Mouse (Mus musculus): ENCODE measurements around the gene Wfdc15a. TPM values are rescaled to one million over a fixed set of nuclear protein-coding genes. Genes with fewer than 3 reads are reported as not detected.

Wfdc15a gene
- total and polyA plus RNA-seq, 3 experiments = not detected

- no peaks in the 10 kb centered on the region for H3K9me3 ChIP-seq (replicated peaks; ENCODE audit: insufficient read depth, low read length)
- H3K27me3 ChIP-seq (ENCODE audit: control insufficient read depth in 1 of 2, insufficient read depth in 2 of 2, low read length in 2 of 2) = peaks cover 15 to 20% of the 10 kb centered on the region in 2 experiments
- H3K79me2 ChIP-seq (ENCODE audit: control insufficient read depth, insufficient read depth, low read length, poor library complexity) = no peaks in the 10 kb centered on the region
- TF ChIP-seq MXI1 (IDR thresholded peaks at IDR 0.05; ENCODE audit: low read depth, low read length) (no peak), ELF1 (IDR thresholded peaks at IDR 0.05; ENCODE audit: low read depth, low read length) (no peak), CHD1 (IDR thresholded peaks at IDR 0.05; ENCODE audit: low read depth, low read length) (no peak), POLR2AphosphoS2 (IDR thresholded peaks at IDR 0.05; ENCODE audit: low read length) (no peak), MYB (IDR thresholded peaks at IDR 0.05; ENCODE audit: low read depth, low read length) (no peak), TAL1 (IDR thresholded peaks at IDR 0.05; ENCODE audit: low read length) (no peak), USF2 (IDR thresholded peaks at IDR 0.05; ENCODE audit: borderline replicate concordance in 1 of 2, insufficient read depth in 1 of 2, low read depth in 1 of 2, low read length in 2 of 2) (no peak), JUND (IDR thresholded peaks at IDR 0.05; ENCODE audit: low read depth, low read length) (no peak), TCF12 (IDR thresholded peaks at IDR 0.05; ENCODE audit: low read depth, low read length) (no peak), MEF2A (IDR thresholded peaks at IDR 0.05; ENCODE audit: extremely low read depth, insufficient replicate concordance, low read depth, low read length, poor library complexity, severe bottlenecking) (no peak), ETS1 (IDR thresholded peaks at IDR 0.05; ENCODE audit: low read depth, low read length) (no peak), CTCF (IDR thresholded peaks at IDR 0.05 in 2 of 3, conservative IDR thresholded peaks at IDR 0.05 in 1 of 3; ENCODE audit: control insufficient read depth in 1 of 3, insufficient read depth in 1 of 3, low read depth in 2 of 3, low read length in 3 of 3, poor library complexity in 1 of 3, severe bottlenecking in 1 of 3) (no peak), MAX (IDR thresholded peaks at IDR 0.05; ENCODE audit: low read length) (no peak), ZMIZ1 (IDR thresholded peaks at IDR 0.05; ENCODE audit: low read depth, low read length) (no peak), MAZ (IDR thresholded peaks at IDR 0.05; ENCODE audit: low read depth, low read length) (no peak), RCOR1 (IDR thresholded peaks at IDR 0.05; ENCODE audit: low read depth, low read length) (no peak), MAFK (IDR thresholded peaks at IDR 0.05; ENCODE audit: borderline replicate concordance, low read depth, low read length) (no peak)
- no peak for DNase-seq (ENCODE audit: low read depth, low spot score)
- H3K4me1 ChIP-seq (ENCODE audit: control insufficient read depth in 1 of 2, insufficient read depth in 2 of 2, low read length in 2 of 2) = no peaks in the 10 kb centered on the region
- H3K36me3 ChIP-seq (ENCODE audit: control insufficient read depth in 1 of 2, insufficient read depth in 2 of 2, low read length in 2 of 2) = no peaks in the 10 kb centered on the region
- no peak overlapping the region for H3K9ac ChIP-seq (ENCODE audit: control insufficient read depth, low read depth, low read length, poor library complexity, severe bottlenecking)
- no peak overlapping the region for H3K27ac ChIP-seq (ENCODE audit: control insufficient read depth, low read depth, low read length)
- H3K4me3 ChIP-seq (ENCODE audit: control insufficient read depth in 1 of 2, insufficient read depth in 1 of 2, low read depth in 2 of 2, low read length in 2 of 2) = no peak overlapping the region
These were observed 11.0 kb upstream of the Wfdc15a start for GRCm38 (mm10) chr2:164210892-164211291.

GRCm38 (mm10) chr2:164206676-164207075 lies 6.7 kb upstream of the Wfdc15a start:
- Histone ChIP-seq H3K79me2 (ENCODE audit: control insufficient read depth, insufficient read depth, low read length, poor library complexity) (no peaks in the 10 kb centered on the region), H3K36me3 (ENCODE audit: control insufficient read depth in 1 of 2, insufficient read depth in 2 of 2, low read length in 2 of 2) (no peaks in the 10 kb centered on the region), H3K9me3 (replicated peaks; ENCODE audit: insufficient read depth, low read length) (no peaks in the 10 kb centered on the region), H3K9ac (ENCODE audit: control insufficient read depth, low read depth, low read length, poor library complexity, severe bottlenecking) (no peak overlapping the region), H3K4me3 (ENCODE audit: control insufficient read depth in 1 of 2, insufficient read depth in 1 of 2, low read depth in 2 of 2, low read length in 2 of 2) (no peak overlapping the region), H3K4me1 (ENCODE audit: control insufficient read depth in 1 of 2, insufficient read depth in 2 of 2, low read length in 2 of 2) (no peaks in the 10 kb centered on the region), H3K27me3 (ENCODE audit: control insufficient read depth in 1 of 2, insufficient read depth in 2 of 2, low read length in 2 of 2) (peaks cover 4 to 5% of the 10 kb centered on the region in 2 experiments), H3K27ac (ENCODE audit: control insufficient read depth, low read depth, low read length) (no peak overlapping the region)
- DNase-seq (ENCODE audit: low read depth, low spot score) = no peak
- no peak for TF ChIP-seq POLR2AphosphoS2 (IDR thresholded peaks at IDR 0.05; ENCODE audit: low read length)
- no peak for TF ChIP-seq ELF1 (IDR thresholded peaks at IDR 0.05; ENCODE audit: low read depth, low read length)
- TF ChIP-seq MAZ (IDR thresholded peaks at IDR 0.05; ENCODE audit: low read depth, low read length) = no peak
- TF ChIP-seq POLR2AphosphoS5 (IDR thresholded peaks at IDR 0.05; ENCODE audit: borderline replicate concordance, low read depth, low read length) = no peak
- no peak for TF ChIP-seq ZKSCAN1 (IDR thresholded peaks at IDR 0.05; ENCODE audit: low read depth, low read length)
- TF ChIP-seq E2F4 (IDR thresholded peaks at IDR 0.05; ENCODE audit: borderline replicate concordance, low read depth, low read length) = no peak
- no peak for TF ChIP-seq TBP (IDR thresholded peaks at IDR 0.05; ENCODE audit: low read depth, low read length)
- no peak for TF ChIP-seq NELFE (IDR thresholded peaks at IDR 0.05; ENCODE audit: low read depth, low read length)
- no peak for TF ChIP-seq USF2 (IDR thresholded peaks at IDR 0.05; ENCODE audit: borderline replicate concordance in 1 of 2, insufficient read depth in 1 of 2, low read depth in 1 of 2, low read length in 2 of 2)
- TF ChIP-seq KAT2A (conservative IDR thresholded peaks at IDR 0.05; ENCODE audit: low read depth, low read length) = no peak
- TF ChIP-seq CHD2 (IDR thresholded peaks at IDR 0.05; ENCODE audit: low read length) = no peak
- TF ChIP-seq BHLHE40 (IDR thresholded peaks at IDR 0.05; ENCODE audit: borderline replicate concordance, low read depth, low read length) = no peak
- no peak for TF ChIP-seq RCOR1 (IDR thresholded peaks at IDR 0.05; ENCODE audit: low read depth, low read length)
- no peak for TF ChIP-seq SMC3 (IDR thresholded peaks at IDR 0.05; ENCODE audit: low read depth, low read length)
- TF ChIP-seq GATA1 (IDR thresholded peaks at IDR 0.05; ENCODE audit: low read depth, low read length) = no peak
- TF ChIP-seq USF1 (IDR thresholded peaks at IDR 0.05; ENCODE audit: low read depth, low read length) = no peak
- no peak for TF ChIP-seq TCF12 (IDR thresholded peaks at IDR 0.05; ENCODE audit: low read depth, low read length)
- no peak for TF ChIP-seq NRF1 (IDR thresholded peaks at IDR 0.05; ENCODE audit: insufficient read depth, low read depth, low read length, poor library complexity, severe bottlenecking)
- no peak for TF ChIP-seq ZNF384 (IDR thresholded peaks at IDR 0.05; ENCODE audit: low read depth, low read length)

Measured in MEL (cell line).